Mouse (Mus musculus) kidney, adult 2 months (tissue): ENCODE results near the gene Lrrc2.

Experiments
- CTCF ChIP-seq: fragments of 200-500 bp; conservative IDR thresholded peaks from 2 replicates; pipeline ENCODE4 v1.5.1; 2011; ENCODE audit warnings: low read depth, mild to moderate bottlenecking, control low read depth, low read length, moderate library complexity, mixed read lengths; ENCODE audit not compliant: insufficient read depth, insufficient read length
- POLR2A ChIP-seq: fragments of 200-500 bp; IDR thresholded peaks from one replicate; pipeline ENCODE4 v1.6.1; 2011; ENCODE audit warnings: low read depth, low read length, control low read depth

DNA sequence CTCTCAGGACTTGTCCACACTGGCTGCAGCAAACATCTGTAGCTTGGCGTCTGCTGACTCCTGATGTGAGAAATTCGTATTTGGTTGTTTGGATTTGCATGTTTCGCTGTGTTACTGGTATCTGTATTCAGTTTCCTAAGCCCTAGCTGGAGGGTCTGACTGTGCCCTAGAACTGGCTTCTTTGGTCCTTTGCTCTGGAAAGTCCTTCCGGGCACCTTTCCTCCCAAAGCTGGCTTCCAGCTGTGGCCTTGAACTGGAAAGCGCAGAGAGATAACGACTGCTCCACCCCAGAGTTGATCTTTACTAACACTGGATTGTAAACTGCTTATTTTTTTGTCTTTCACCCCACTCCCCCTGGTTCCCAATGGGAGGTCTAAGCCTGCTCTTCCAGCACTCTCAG, 3.4 kb upstream of the Lrrc2 start:
- TF ChIP-seq CTCF (no peak), POLR2A (no peak)
